Mouse (Mus musculus) neutrophil, adult 5-6 weeks (primary cell): Measurements from ENCODE around the gene Ppara. TPM values are rescaled to one million over a fixed set of nuclear protein-coding genes. Genes with fewer than 3 reads are reported as not detected.
"Not testable (repeated sequence)": the region's sequence is repeated elsewhere in the genome, so short reads cannot be mapped to it uniquely, and the experiment has no call there.

Experiments
- ATAC-seq: fragments of 151-379, 151-347 bp; 2 replicates; pipeline ENCODE4 v1.8.0; 2017; ENCODE audit warnings: mild to moderate bottlenecking, moderate TSS enrichment; ENCODE audit not compliant: insufficient number of reproducible peaks, poor library complexity, low FRiP score, severe bottlenecking; ENCODE audit errors: extremely low read depth
- total RNA-seq: library from RNA; stranded (forward); fragments of 200-1000 nt; gene quantifications from 2 replicates; pipeline ENCODE4 v1.2.3, GENCODE M21; 2017

Gene Ppara
- total RNA-seq, 1 experiment from 2014 or later, result not detected

- not testable (repeated sequence) for ATAC-seq
Observed at GRCm38 (mm10) chr15:85778891-85779290, 44.1 kb downstream of the Ppara start.

DNA sequence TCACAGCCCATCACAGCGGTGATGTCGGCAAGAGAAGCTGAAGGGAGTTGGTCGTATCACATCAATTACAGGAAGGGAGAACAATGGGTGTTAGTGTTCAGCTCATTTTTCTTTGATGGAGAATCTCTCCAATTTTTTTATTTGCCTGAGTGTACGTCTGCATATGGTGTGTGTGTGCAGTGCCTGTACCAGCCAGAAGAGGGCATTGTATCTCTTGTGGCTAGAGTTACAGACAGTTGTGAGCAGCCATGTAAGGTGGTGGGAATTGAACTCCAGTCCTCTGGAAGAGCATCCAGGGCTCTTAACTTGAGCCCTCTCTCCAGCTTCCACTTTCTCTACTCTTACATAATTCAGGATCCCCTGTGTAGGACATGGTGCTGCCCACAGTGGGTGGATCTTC is 48.4 kb downstream of the Ppara start:
- ATAC-seq, result no peak

DNA sequence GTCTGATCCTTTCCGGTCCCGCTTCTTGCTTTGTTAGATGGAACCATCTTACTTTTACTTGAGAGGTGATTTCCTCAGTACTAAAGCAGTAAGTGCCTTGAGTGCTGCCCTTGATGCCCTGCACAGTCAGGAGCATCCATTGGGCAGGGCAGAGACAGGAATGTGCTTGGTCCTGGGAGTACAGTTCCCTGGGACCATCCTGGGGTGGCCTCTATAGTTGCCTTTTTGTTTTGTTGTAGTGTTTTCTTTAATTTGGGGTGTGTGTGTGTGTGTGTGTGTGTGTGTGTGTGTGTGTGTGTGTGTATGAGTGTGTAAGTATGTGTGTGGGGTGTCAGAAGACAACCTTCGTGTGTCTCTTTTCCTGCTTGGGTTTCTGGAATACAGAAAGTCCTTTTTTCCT is 49.6 kb downstream of the Ppara start:
- no peak for ATAC-seq

- no peak for ATAC-seq
Observed at GRCm38 (mm10) chr15:85786711-85787110, 51.9 kb downstream of the Ppara start.

- no peak for ATAC-seq
Observed at GRCm38 (mm10) chr15:85787482-85787881, 52.7 kb downstream of the Ppara start.

DNA sequence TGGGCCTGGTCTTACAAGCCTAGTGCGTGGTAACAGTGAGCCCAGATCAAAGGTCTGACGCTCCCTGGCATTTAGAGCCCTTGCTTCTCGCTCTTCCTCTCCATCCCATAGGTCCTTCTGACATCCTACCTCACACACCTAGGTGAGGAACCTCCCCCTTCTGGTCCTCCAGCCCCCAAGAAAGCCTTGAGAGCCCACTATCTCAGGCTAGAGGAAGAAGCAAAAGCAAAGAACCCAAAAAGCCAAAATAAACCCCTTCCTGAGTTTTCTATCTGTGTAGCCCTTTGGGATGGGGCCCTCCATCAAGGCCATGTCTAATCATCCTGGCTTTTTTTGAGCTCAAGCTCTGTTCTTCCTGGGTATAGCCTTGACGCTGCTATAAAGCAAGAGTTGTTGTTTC is 53.3 kb downstream of the Ppara start:
- ATAC-seq, result no peak

GRCm38 (mm10) chr15:85788633-85789032 is 53.9 kb downstream of the Ppara start:
- no peak for ATAC-seq

- ATAC-seq, result no peak
Observed at GRCm38 (mm10) chr15:85791449-85791848, 56.7 kb downstream of the Ppara start.

- ATAC-seq, result no peak
Observed at GRCm38 (mm10) chr15:85792819-85793218, 58.0 kb downstream of the Ppara start.

GRCm38 (mm10) chr15:85795516-85795915 is 60.7 kb downstream of the Ppara start:
- no peak for ATAC-seq

- no peak for ATAC-seq
Observed at GRCm38 (mm10) chr15:85798676-85799075, 63.9 kb downstream of the Ppara start.

GRCm38 (mm10) chr15:85802931-85803330 is 68.1 kb downstream of the Ppara start:
- ATAC-seq, result no peak

GRCm38 (mm10) chr15:85806886-85807285 is 72.1 kb downstream of the Ppara start:
- ATAC-seq, result no peak

GRCm38 (mm10) chr15:85807404-85807803 is 72.6 kb downstream of the Ppara start:
- ATAC-seq, result no peak

DNA sequence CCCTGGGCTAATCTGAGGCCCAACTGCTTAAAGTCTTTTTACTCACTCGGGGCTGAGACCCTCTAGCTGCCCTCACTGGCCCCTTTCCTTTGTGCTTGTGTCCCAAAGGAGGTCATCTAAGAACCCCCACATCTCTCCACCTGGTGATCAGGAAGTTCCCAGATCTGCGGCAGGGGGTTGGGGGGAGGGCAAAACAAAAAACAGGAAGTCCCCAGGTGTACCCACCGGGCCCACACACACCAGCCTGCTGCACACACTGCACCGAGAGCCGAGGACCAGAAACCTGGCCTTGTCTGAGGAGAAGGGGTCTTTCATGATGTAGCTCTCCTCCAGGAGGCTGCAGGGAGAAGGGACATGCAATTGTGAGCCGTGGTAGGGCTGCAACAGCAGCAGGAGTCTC is 73.2 kb downstream of the Ppara start:
- ATAC-seq, result no peak

- no peak for ATAC-seq
Observed at GRCm38 (mm10) chr15:85808434-85808833, 73.7 kb downstream of the Ppara start.

- no peak for ATAC-seq
Observed at GRCm38 (mm10) chr15:85809091-85809490, 74.3 kb downstream of the Ppara start.

DNA sequence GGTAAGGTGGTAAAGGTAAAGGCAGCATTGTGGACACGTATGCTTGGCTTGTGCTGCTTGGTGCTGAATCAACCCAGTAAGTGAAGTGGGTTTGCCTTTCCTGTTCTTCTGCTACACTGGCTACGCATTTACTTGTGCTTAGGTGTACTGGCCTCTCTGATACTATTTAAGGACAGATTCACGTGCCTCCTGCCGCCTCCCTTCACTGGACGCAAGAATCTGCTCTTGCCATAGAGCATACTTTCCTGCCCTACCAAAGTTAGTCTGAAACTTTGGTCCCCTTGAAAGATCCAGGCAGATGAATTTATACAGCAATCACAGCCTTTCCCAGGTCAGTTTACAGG is 75.7 kb downstream of the Ppara start:
- no peak for ATAC-seq

- peak; percentile 20; the same call in 1 of the 2 replicates for ATAC-seq
Observed at GRCm38 (mm10) chr15:85810806-85811521, 76.2 kb downstream of the Ppara start.

DNA sequence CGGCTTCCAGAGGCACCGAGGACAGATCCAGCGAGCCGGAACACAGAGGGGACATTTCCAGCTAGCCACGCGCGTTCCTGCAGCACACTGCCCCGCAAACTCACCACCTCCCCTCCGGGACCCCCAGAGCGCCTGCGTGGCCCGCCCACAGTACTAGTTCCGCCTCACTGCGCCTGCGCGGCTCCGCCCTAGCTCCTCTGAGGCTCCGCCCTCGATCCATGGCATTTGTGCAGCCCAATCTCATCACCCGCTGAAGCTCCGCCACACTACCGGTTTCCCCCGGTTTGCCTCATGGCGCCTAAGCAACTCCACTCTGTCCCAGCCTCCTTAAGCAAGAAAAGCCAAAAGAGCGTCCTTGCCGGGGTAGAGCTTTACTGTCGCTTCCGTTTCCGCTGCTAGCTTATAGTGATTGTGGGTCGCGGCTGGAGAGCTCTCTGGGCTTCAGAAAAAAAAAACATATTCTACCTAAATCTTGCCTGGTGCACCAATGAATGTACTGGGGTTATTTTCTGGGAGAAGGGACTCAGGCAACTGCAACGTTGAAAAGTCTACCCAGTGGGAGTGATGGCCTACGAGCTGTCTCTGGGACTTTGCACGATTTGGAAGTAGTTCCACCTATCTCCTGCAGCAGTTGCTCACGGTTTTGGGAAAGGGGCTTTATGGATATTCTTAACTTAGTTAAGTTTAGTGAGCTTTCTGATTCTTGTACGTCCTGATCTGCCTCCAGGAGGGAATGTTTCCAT is 76.9 kb downstream of the Ppara start, which contains the start of gene Cdpf1:
Gene Cdpf1, minus strand, starts transcription at position 163 of the 743 bp plus-strand sequence.
- ATAC-seq, result peak; percentile 83
